Comparison of ENCODE assay signal across 12 mouse cellular contexts in genomic region chr17:25635806-25636205, GRCm38 (mm10). TPM values are rescaled to one million over a fixed set of nuclear protein-coding genes. Genes with fewer than 3 reads are reported as not detected.
DNase-seq lines count a peak whose midpoint lies in the region; ATAC-seq and TF ChIP-seq lines count a peak whose summit lies in the region.
"Had no signal": no experiment of that assay in that cellular context is flagged by ENCODE, and none has a peak within 500 bp of the region (broad histone marks: within the 10 kb centered on the region; RNA-seq: fewer than 3 reads in every experiment).

No protein-coding gene starts in this region.

- intact Hi-C loops in left cerebral cortex, adult 2 months (cut with DNase I) = loop anchor here (1.0 to 2.0 kb wide), 2 partner anchors 17 to 80 kb away; no protein-coding TSS in a partner anchor

- H3K27me3 ChIP-seq in forebrain, embryonic 13.5 days = no peaks in the 10 kb centered on the region
- H3K27me3 ChIP-seq in forebrain, embryonic 12.5 days = no peaks in the 10 kb centered on the region
- no peaks in the 10 kb centered on the region for H3K27me3 ChIP-seq in hindbrain, embryonic 13.5 days

- ATAC-seq in forebrain, embryonic 13.5 days = no peak
- ATAC-seq in forebrain, embryonic 12.5 days (ENCODE audit: low FRiP score) = no peak; the same call in 1 of the 2 replicates
- no peak for ATAC-seq in hindbrain, embryonic 13.5 days (ENCODE audit: low FRiP score)

- WGBS in forebrain, embryonic 13.5 days = 84% methylated on average over 5 of the region's 5 CpGs
- 83% methylated on average over 5 of the region's 5 CpGs for WGBS in forebrain, embryonic 12.5 days
- WGBS in hindbrain, embryonic 13.5 days = 71% methylated on average over 5 of the region's 5 CpGs

- TF ChIP-seq CTCF in left cerebral cortex, adult 2 months (IDR thresholded peaks at IDR 0.05) = no peak

- H3K27ac ChIP-seq in forebrain, embryonic 13.5 days = peak overlapping the region; percentile 20
- H3K27ac ChIP-seq in forebrain, embryonic 12.5 days = no peak overlapping the region
- H3K27ac ChIP-seq in left cerebral cortex, adult 2 months = peak overlapping the region; percentile 86
- peak overlapping the region; percentile 63 for H3K27ac ChIP-seq in hindbrain, embryonic 13.5 days
- H3K27ac ChIP-seq: macrophage had no signal

- H3K4me1 ChIP-seq in forebrain, embryonic 13.5 days = peaks cover 32% of the 10 kb centered on the region
- H3K4me1 ChIP-seq in forebrain, embryonic 12.5 days = peaks cover 11% of the 10 kb centered on the region
- H3K4me1 ChIP-seq in hindbrain, embryonic 13.5 days (replicated peaks) = peaks cover 44% of the 10 kb centered on the region

- no peak overlapping the region for H3K4me3 ChIP-seq in forebrain, embryonic 13.5 days
- H3K4me3 ChIP-seq in forebrain, embryonic 12.5 days (replicated peaks) = no peak overlapping the region
- no peak overlapping the region for H3K4me3 ChIP-seq in left cerebral cortex, adult 2 months
- no peak overlapping the region for H3K4me3 ChIP-seq in hindbrain, embryonic 13.5 days

- H3K9me3 ChIP-seq in forebrain, embryonic 13.5 days (replicated peaks) = no peaks in the 10 kb centered on the region
- no peaks in the 10 kb centered on the region for H3K9me3 ChIP-seq in forebrain, embryonic 12.5 days
- no peaks in the 10 kb centered on the region for H3K9me3 ChIP-seq in hindbrain, embryonic 13.5 days

- H3K4me2 ChIP-seq in forebrain, embryonic 13.5 days = no peak overlapping the region
- H3K4me2 ChIP-seq in forebrain, embryonic 12.5 days = no peak overlapping the region
- H3K4me2 ChIP-seq in hindbrain, embryonic 13.5 days = no peak overlapping the region

- H3K36me3 ChIP-seq in forebrain, embryonic 13.5 days (ENCODE audit: poor library complexity, severe bottlenecking) = peaks cover 25% of the 10 kb centered on the region
- H3K36me3 ChIP-seq in forebrain, embryonic 12.5 days (replicated peaks) = peaks cover 32% of the 10 kb centered on the region
- H3K36me3 ChIP-seq in hindbrain, embryonic 13.5 days = peaks cover 20% of the 10 kb centered on the region

- DNase-seq in left cerebral cortex, adult 2 months (ENCODE audit: extremely low spot score in 1 of 2, low spot score in 2 of 2) = peak; percentile 53 to 74
- DNase-seq in left cerebral cortex, adult 11 months (ENCODE audit: low spot score) = no peak
- DNase-seq in right cerebral cortex, postnatal 14 days = peak; percentile 54
- DNase-seq in cerebellum, postnatal 25 days = no peak
- no peak for DNase-seq in c-Kit-positive CD71-positive TER-119-positive erythroid progenitor cells, embryonic 14.5 days (ENCODE audit: low spot score)
- DNase-seq: adrenal gland, adult 2 months; cerebellum, postnatal 36 days; heart, postnatal 4 days had no signal

- no peak overlapping the region for H3K9ac ChIP-seq in forebrain, embryonic 13.5 days
- H3K9ac ChIP-seq in forebrain, embryonic 12.5 days = no peak overlapping the region
- H3K9ac ChIP-seq in hindbrain, embryonic 13.5 days = no peak overlapping the region

RNA-seq across cellular contexts. Expression of gene Lmf1, which starts 56.9 kb away (rescaled TPM):
- polyA plus RNA-seq in forebrain, embryonic 13.5 days (2015; fragmentation: Nextera tagmentation; extraction: Ambion mirVana) = 19.7 and 20.9 TPM in 2 replicates
- polyA plus RNA-seq in forebrain, embryonic 12.5 days (2016; fragmentation: Nextera tagmentation; extraction: Ambion mirVana) = 17.8 and 21.0 TPM in 2 replicates
- 10 to 100 TPM; 22.0 to 25.4 TPM for total RNA-seq in left cerebral cortex, adult 2 months (2021)
- 22.6 and 24.0 TPM in 2 replicates for polyA plus RNA-seq in hindbrain, embryonic 13.5 days (2015; fragmentation: Nextera tagmentation; extraction: Ambion mirVana)

Comparison
In these comparisons a context has a peak if more than half of its experiments do, and no peak if none do; other contexts are left out.
1. DNase-seq: peak in left cerebral cortex, adult 2 months (2 of 2) and right cerebral cortex, postnatal 14 days (single experiment); none in left cerebral cortex, adult 11 months (single experiment), cerebellum, postnatal 25 days (0 of 2) and c-Kit-positive CD71-positive TER-119-positive erythroid progenitor cells, embryonic 14.5 days (single experiment).